Mouse (Mus musculus) spleen, adult 2 months (tissue): ENCODE data around the gene Ntm.

ENCODE experiments used
- CTCF ChIP-seq: fragments of 200-500 bp; IDR thresholded peaks from 2 replicates; pipeline ENCODE4 v1.5.1; 2011; ENCODE audit warnings: mild to moderate bottlenecking, inconsistent platforms; ENCODE audit not compliant: insufficient read depth, insufficient read length, insufficient replicate concordance; ENCODE audit errors: extremely low read depth
- POLR2A ChIP-seq: fragments of 200-500 bp; IDR thresholded peaks from 2 replicates; pipeline ENCODE4 v1.6.1; 2011; ENCODE audit warnings: low read depth, low read length, inconsistent platforms

DNA sequence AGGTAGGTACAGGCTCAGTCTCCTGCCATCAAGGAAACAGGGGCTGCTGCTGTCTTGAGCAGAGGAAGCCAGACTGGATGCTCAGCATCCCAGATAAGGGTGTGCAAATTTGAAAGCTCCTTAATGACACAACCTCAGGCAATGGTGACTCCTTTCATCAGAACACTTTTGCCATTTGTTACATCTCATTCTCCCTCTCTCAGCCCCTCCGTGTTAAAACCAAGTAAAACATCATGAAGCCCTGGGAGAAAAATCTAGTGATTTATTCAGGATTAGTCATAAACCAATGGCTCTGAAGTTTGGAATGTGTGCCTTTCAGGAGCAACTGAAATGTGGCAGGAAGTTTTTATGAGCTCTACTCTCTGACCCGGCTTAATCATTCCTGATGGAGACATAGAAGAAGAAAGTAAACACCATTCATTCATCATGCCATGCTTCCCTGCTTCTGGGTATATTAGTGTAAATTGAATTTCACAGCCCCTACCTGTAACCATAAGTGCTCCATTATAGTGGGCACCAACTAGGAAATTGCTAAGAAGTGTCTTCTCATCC lies 845.3 kb downstream of the Ntm start:
- no peak for TF ChIP-seq CTCF
- no peak for TF ChIP-seq POLR2A
